Mouse (Mus musculus): ENCODE results near the gene Gm20877. TPM values are rescaled to one million over a fixed set of nuclear protein-coding genes. Genes with fewer than 3 reads are reported as not detected.
"Not testable (repeated sequence)": the region's sequence is repeated elsewhere in the genome, so short reads cannot be mapped to it uniquely, and the experiment has no call there.

Gene Gm20877
- not detected in 2 replicates for polyA plus RNA-seq (2015; fragmentation: Nextera tagmentation; extraction: Ambion mirVana)

DNA sequence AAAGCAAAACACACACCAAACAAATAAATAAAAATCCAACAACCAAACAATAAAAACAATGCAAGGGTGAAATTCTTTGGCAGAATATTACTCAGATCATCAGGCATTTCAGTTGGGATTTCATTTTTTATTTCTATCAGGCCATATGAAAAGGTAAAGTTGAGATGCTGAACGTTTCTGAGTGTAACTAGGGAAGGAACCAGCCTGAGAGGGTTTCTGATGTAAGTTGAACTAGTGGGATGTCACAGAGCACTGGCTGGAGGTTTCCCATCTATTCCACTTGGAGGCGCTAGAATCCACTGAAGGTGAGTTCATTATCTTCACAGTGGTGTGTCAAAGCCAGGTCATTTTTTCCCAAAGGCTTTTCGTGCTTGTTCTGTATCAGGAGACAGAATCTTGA, at the start of gene Gm20877:
Gene Gm20877, plus strand, starts transcription at position 301 of the 400 bp plus-strand sequence.
- H3K4me1 ChIP-seq (replicated peaks); H3K27me3 ChIP-seq (replicated peaks); H3K4me3 ChIP-seq (replicated peaks); ATAC-seq; H3K27ac ChIP-seq; H3K36me3 ChIP-seq; H3K9me3 ChIP-seq; H3K4me2 ChIP-seq (replicated peaks); H3K9ac ChIP-seq: not testable (repeated sequence)
- WGBS: no CpG with 5 or more reads among the region's 3 CpGs
